Mouse (Mus musculus) testis, adult 2 months (tissue): ENCODE measurements around the gene Acox3. TPM values are rescaled to one million over a fixed set of nuclear protein-coding genes. Genes with fewer than 3 reads are reported as not detected.
"Not testable (repeated sequence)": the region's sequence is repeated elsewhere in the genome, so short reads cannot be mapped to it uniquely, and the experiment has no call there.

Experiments
- H3K27ac ChIP-seq: fragments of 200-500 bp; 2 replicates; pipeline ENCODE4 v1.5.1; 2012; ENCODE audit warnings: low read depth, low read length; ENCODE audit not compliant: control insufficient read depth, insufficient read depth
- H3K27me3 ChIP-seq: fragments of 200-500 bp; 2 replicates; pipeline ENCODE4 v1.6.1; 2012; ENCODE audit warnings: mild to moderate bottlenecking, low read length, moderate library complexity; ENCODE audit not compliant: control insufficient read depth, insufficient read depth
- H3K36me3 ChIP-seq: fragments of 200-500 bp; 2 replicates; pipeline ENCODE4 v1.6.1; 2012; ENCODE audit warnings: mild to moderate bottlenecking, low read length; ENCODE audit not compliant: control insufficient read depth, insufficient read depth
- H3K4me1 ChIP-seq: fragments of 200-500 bp; 2 replicates; pipeline ENCODE4 v1.6.1; 2012; ENCODE audit warnings: low read length; ENCODE audit not compliant: control insufficient read depth, insufficient read depth
- H3K4me3 ChIP-seq: fragments of 200-500 bp; 2 replicates; pipeline ENCODE4 v1.5.1; 2012; ENCODE audit warnings: low read depth, mild to moderate bottlenecking, low read length, moderate library complexity, mixed read lengths; ENCODE audit not compliant: control insufficient read depth
- CTCF ChIP-seq: fragments of 200-500 bp; IDR thresholded peaks from 2 replicates; pipeline ENCODE4 v1.5.1; 2012; ENCODE audit warnings: low read depth, mild to moderate bottlenecking, inconsistent platforms, low read length, moderate library complexity; ENCODE audit not compliant: control insufficient read depth, insufficient read depth, insufficient replicate concordance
- POLR2A ChIP-seq: fragments of 200-500 bp; IDR thresholded peaks from 2 replicates; pipeline ENCODE4 v1.6.1; 2012; ENCODE audit warnings: low read depth, mild to moderate bottlenecking, inconsistent platforms, low read length, moderate library complexity; ENCODE audit not compliant: control insufficient read depth
- polyA plus RNA-seq: library from polyadenylated mRNA; depleted of rRNA; stranded (reverse); fragments of >200 nt; gene quantifications from 2 replicates; pipeline ENCODE4 v1.2.3, GENCODE M21; 2012

Gene Acox3
- polyA plus RNA-seq, 1 experiment = 45.2 TPM

DNA sequence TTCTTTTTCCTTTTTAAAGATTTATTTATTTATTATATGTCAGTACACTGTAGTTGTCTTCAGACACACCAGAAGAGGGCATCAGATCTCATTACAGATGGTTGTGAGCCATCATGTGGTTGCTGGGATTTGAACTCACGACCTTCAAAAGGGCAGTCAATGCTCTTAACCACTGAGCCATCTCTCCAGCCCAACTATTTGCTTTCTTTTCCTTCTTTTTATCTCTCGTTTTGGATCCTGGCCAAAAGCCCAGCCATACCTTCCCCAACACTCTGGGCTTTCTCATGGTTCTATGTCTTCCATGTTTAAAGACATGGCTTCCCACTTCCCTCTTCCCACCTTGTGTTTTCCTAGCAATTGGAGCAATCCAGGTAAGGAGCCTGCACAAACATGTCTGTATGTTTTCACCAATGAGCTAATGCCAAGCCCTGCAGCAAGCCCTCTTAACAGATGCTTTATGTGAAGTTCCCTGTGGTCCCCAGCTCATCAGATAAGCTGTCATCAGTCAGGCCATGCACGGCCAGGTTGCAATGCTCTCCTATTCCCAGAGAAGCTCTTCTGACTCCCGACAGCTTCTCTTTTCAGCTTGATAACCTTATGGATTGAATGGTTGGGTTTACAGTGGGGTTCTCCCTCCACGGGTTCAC is 3.5 kb upstream of the Acox3 start:
- no peak overlapping the region for H3K4me3 ChIP-seq
- no peak overlapping the region for H3K27ac ChIP-seq
- no peaks in the 10 kb centered on the region for H3K36me3 ChIP-seq
- TF ChIP-seq CTCF (no peak), POLR2A (no peak)
- H3K27me3 ChIP-seq = no peaks in the 10 kb centered on the region
- H3K4me1 ChIP-seq = peaks cover 6% of the 10 kb centered on the region

DNA sequence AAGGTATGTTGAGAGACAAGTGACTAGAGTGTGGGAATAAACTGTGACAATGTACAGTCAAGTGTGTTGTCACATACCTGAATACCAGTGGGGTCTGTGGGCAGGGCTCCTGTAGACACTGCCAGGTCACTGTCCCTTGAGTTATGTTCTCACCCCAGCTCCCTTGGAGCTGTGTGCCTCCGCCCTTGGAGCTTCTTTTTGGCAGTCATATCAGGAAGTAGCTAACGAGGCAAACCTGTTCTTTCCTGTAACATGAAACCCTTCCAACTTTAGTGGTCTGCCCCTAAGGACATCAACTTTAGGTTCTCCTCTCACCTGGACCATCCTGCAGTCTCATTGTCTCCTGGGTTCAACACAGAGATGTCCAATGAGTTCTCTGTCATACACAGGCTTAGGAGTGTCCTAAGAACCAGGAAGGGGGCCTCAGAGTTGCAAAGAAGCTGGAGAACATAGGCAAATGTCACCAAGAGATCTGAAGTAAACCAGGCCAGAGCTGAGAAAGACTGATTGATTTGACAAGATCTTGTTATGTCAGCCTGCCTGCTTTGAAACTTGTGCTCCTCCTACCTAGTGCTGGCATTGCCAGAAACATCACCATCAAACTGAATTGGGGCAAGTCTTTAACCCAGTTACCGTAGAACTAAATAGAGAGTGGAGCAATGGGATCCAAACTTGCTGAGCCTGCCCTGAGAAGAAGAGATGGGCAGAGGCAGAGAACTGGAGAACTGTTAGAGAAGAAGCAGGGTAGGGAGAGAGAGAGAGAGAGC is 2.5 kb upstream of the Acox3 start:
- no peaks in the 10 kb centered on the region for H3K36me3 ChIP-seq
- H3K4me3 ChIP-seq = no peak overlapping the region
- no peak overlapping the region for H3K27ac ChIP-seq
- TF ChIP-seq CTCF (no peak), POLR2A (no peak)
- no peaks in the 10 kb centered on the region for H3K27me3 ChIP-seq
- peaks cover 6% of the 10 kb centered on the region for H3K4me1 ChIP-seq

DNA sequence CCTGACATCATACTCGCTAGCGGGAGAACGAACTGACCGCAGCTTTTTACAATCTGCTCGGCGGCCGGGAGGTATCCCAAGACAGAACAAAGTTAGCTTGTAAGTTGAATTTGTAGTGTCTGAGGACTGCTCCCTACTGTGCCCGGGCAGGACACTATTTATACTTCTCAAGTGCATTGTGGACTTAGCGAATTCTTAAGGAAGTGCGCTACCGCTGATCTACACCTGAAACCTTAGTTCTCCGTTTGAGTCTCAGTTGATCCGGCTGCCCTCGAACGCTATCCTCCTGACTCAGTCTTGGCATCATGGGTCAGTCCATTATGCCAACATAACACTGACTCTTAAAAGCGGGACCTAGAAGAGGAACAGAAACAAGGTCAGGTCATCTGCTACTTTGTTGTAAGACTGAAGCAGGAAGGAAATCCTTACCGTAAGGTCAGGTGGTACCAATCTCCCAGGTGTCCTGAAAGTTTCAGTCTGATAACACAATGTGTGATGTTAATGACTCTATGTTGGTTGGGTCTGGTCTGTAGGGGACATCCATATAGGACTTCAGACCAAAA is 462 bp downstream of the Acox3 start:
- H3K36me3 ChIP-seq = peaks cover 2% of the 10 kb centered on the region
- TF ChIP-seq POLR2A (no peak), CTCF (no peak)
- H3K27me3 ChIP-seq = no peaks in the 10 kb centered on the region
- H3K4me1 ChIP-seq = peaks cover 6% of the 10 kb centered on the region
- H3K27ac ChIP-seq = peak overlapping the region; percentile 70
- H3K4me3 ChIP-seq = peak overlapping the region; percentile 95

DNA sequence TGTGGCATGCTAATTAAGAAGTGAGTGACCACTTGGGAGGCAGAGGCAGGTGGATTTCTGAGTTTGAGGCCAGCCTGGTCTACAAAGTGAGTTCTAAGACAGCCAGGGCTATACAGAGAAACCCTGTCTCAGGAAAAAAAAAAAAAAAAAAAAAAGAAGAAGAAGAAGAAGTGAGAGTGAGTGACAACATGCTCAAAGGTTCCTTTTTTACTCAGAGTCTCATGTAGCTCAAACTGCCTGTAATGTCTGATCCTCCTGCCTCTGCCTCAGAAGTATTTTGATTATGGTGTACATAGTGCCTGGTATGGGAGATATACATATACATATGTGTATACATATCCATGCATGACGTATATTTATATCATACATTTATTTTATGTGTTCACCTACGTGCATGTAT is 1.4 kb downstream of the Acox3 start:
- H3K27me3 ChIP-seq, H3K4me3 ChIP-seq, H3K27ac ChIP-seq, H3K4me1 ChIP-seq, H3K36me3 ChIP-seq: not testable (repeated sequence)

DNA sequence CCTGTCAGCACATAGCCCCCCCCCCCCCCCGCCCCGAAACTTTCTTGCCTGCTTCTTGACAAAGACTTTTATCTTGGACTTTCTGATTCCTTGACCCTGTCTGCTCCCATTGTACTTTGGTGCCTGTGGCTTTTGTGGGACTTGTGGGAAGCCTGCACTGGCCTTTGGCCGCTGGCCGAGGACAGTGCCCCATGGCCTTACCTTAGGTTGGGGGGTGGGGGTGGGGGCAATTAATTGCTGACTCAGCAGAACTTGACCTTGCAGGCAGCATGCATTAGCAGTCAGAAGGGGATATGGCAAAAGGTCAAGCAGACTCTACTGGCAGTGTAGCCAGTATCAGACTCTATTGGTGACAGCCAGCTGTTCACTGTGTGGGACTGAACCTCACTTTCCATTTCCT is 8.7 kb downstream of the Acox3 start:
- Histone ChIP-seq H3K36me3 (peaks cover 8% of the 10 kb centered on the region), H3K27ac (no peak overlapping the region), H3K4me3 (no peak overlapping the region), H3K27me3 (no peaks in the 10 kb centered on the region), H3K4me1 (no peaks in the 10 kb centered on the region; the same call in 1 of the 2 replicates)
- TF ChIP-seq POLR2A (no peak), CTCF (no peak)

DNA sequence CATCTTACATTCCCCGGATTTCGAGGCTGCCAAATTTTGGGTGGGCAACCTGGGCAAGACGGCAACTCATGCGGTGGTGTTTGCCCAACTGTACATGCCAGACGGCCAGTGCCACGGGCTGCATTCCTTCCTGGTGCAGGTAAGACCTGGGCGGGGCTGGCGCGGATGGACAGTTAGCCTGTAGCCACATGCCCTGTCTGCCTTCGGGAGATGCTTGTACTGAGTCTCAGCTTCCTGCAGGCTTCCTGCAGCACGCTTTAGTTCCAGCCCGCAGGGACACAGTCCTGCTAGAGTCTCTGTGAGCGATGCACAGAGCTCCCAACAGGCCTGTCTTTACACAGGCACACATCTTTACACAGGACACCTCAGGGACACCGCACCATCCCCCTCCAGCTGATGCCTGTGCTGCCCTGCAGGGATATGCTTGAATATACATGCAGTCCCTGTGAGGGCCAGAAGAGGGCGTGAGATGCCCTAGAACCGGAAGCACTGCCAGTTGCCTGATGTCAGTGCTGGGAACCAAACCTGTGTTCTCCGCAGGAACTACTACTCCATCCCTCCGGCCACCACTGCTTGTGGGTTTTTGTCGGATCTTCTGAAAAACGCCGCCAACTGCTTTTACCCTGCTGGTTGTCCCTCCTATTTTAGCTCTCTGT is 9.4 kb downstream of the Acox3 start:
- Histone ChIP-seq H3K36me3 (peaks cover 8% of the 10 kb centered on the region), H3K27me3 (no peaks in the 10 kb centered on the region), H3K4me3 (no peak overlapping the region), H3K27ac (no peak overlapping the region), H3K4me1 (no peaks in the 10 kb centered on the region; the same call in 1 of the 2 replicates)
- TF ChIP-seq POLR2A = no peak
- peak; percentile 64; the same call in 1 of the 2 replicates for TF ChIP-seq CTCF

DNA sequence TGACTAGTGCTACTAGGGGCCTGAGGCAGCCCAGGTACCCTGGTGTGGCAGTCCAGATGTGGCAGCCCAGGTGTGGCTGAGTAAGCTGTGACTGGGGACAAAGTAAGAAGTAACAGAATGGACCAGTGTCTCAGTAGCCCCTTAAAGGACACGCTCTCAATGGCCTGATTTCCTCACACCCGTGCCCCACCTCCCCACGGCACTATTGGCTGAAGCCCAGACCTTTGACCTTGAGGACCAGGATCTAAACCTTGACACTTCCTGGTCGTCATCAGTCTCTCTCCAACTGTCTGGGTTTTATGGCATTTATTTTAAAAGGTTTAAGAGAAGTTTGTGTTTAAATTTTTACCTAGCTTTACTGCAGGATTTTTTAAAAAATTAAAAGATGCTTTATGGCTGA is 10.0 kb downstream of the Acox3 start:
- Histone ChIP-seq H3K27ac (no peak overlapping the region; the same call in 1 of the 2 replicates), H3K4me1 (no peaks in the 10 kb centered on the region; the same call in 1 of the 2 replicates), H3K36me3 (peaks cover 6% of the 10 kb centered on the region), H3K4me3 (no peak overlapping the region), H3K27me3 (no peaks in the 10 kb centered on the region)
- TF ChIP-seq CTCF = no peak
- TF ChIP-seq POLR2A = no peak
